Mouse (Mus musculus) C2C12 (cell line): ENCODE results near the gene Orc1. TPM values are rescaled to one million over a fixed set of nuclear protein-coding genes. Genes with fewer than 3 reads are reported as not detected.

Experiments used
- H3K27me3 ChIP-seq: one replicate; pipeline ENCODE4 v1.6.1; 2011; ENCODE audit not compliant: control insufficient read depth, insufficient read depth, insufficient read length
- H3K36me3 ChIP-seq: one replicate; pipeline ENCODE4 v1.6.1; 2011; ENCODE audit not compliant: control insufficient read depth, insufficient read depth
- H3K4me3 ChIP-seq: one replicate; pipeline ENCODE4 v1.5.1; 2011; ENCODE audit warnings: mild to moderate bottlenecking, control low read depth; ENCODE audit not compliant: poor library complexity, insufficient read depth, severe bottlenecking
- H3K79me2 ChIP-seq: one replicate; pipeline ENCODE4 v1.6.1; 2011; ENCODE audit not compliant: control insufficient read depth, insufficient read depth
- H3K79me3 ChIP-seq: one replicate; pipeline ENCODE4 v1.6.1; 2011; ENCODE audit warnings: low read depth, control low read depth
- H3ac ChIP-seq: one replicate; pipeline ENCODE3; 2011; ENCODE audit warnings: low read depth; ENCODE audit not compliant: control insufficient read depth, insufficient read length
- CEBPB ChIP-seq: IDR thresholded peaks from one replicate; pipeline ENCODE4 v1.6.1; 2011; ENCODE audit warnings: low read depth, mild to moderate bottlenecking, control low read depth, moderate library complexity
- CTCF ChIP-seq: IDR thresholded peaks from one replicate; pipeline ENCODE4 v1.5.1; 2011; ENCODE audit not compliant: control insufficient read depth, insufficient read depth, insufficient read length
- FOSL1 ChIP-seq: IDR thresholded peaks from one replicate; pipeline ENCODE4 v1.8.0; 2011; ENCODE audit warnings: mild to moderate bottlenecking, low read length; ENCODE audit not compliant: poor library complexity, insufficient read depth, severe bottlenecking
- MAX ChIP-seq: IDR thresholded peaks from one replicate; pipeline ENCODE4 v1.6.1; 2011; ENCODE audit warnings: mild to moderate bottlenecking, control low read depth
- MYOD1 ChIP-seq: IDR thresholded peaks from one replicate; pipeline ENCODE4 v1.6.1; 2011; ENCODE audit warnings: low read depth; ENCODE audit not compliant: control insufficient read depth, insufficient read length
- MYOG ChIP-seq: IDR thresholded peaks from one replicate; pipeline ENCODE4 v1.6.1; 2011; ENCODE audit not compliant: control insufficient read depth, insufficient read length; ENCODE audit errors: extremely low read depth
- USF1 ChIP-seq: IDR thresholded peaks from one replicate; pipeline ENCODE4 v1.6.1; 2011; ENCODE audit warnings: low read depth, mild to moderate bottlenecking, control low read depth, moderate library complexity
- polyA plus RNA-seq: library from polyadenylated mRNA; unstranded; fragments of >200 nt; fragmentation: generic; extraction: Trizol; gene quantifications from one replicate; pipeline ENCODE4 v1.2.1, GENCODE M21; 2012; ENCODE audit warnings: missing spikeins

The Orc1 gene
- polyA plus RNA-seq, 1 experiment, result 6.2 TPM

DNA sequence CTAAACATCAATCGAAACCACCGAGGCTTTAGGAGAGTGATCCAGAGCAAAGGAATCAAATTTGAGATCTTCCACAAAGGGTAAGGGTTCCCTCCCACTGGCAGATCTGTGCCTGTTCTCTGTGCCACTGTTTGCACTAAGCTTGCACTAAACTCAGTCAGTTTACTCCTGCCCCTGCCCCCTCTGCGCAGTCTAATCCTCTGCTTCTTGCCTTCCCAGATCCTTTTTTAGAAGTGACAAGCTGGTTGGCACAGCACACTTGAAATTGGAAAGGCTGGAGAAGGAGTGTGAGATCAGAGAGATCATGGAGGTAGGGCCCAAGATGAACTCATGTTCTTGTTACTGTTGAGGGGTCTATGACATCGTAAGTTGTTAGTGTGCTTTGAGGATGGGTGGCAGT lies 52.4 kb downstream of the Orc1 start:
- Histone ChIP-seq H3K4me3 (no peak overlapping the region), H3K27me3 (no peaks in the 10 kb centered on the region), H3K36me3 (peaks cover 76% of the 10 kb centered on the region), H3ac (no peak overlapping the region), H3K79me2 (no peaks in the 10 kb centered on the region), H3K79me3 (no peaks in the 10 kb centered on the region)
- TF ChIP-seq MYOG (no peak), USF1 (no peak), FOSL1 (no peak), CTCF (no peak), MYOD1 (no peak), CEBPB (no peak), MAX (no peak)

GRCm38 (mm10) chr4:108633703-108634102 lies 54.5 kb downstream of the Orc1 start:
- Histone ChIP-seq H3K79me2 (no peaks in the 10 kb centered on the region), H3K4me3 (no peak overlapping the region), H3K36me3 (peaks cover 73% of the 10 kb centered on the region), H3K79me3 (no peaks in the 10 kb centered on the region), H3K27me3 (no peaks in the 10 kb centered on the region), H3ac (no peak overlapping the region)
- TF ChIP-seq MYOD1, result no peak
- no peak for TF ChIP-seq FOSL1
- no peak for TF ChIP-seq MAX
- TF ChIP-seq USF1, result no peak
- no peak for TF ChIP-seq MYOG
- no peak for TF ChIP-seq CTCF
- TF ChIP-seq CEBPB, result no peak

DNA sequence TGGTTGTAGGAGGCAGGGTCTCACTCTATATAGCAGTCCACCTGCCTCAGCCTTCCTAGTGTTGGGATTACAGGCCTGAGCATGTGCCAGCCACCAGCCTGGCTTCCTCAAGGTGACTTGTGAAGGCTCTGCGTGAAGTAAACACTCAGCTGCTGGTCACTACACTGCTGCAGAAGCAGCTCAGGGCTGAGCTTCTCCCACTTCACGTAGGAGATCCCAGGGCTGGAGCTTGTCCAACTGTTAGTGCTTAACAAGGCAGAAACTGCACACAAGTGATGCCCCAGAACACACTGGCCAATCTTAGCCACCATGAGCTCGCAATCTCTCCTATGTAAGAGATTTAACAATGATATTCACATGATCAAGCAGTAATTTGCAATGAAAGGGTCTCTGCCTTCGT lies 55.5 kb downstream of the Orc1 start:
- peaks cover 64% of the 10 kb centered on the region for H3K36me3 ChIP-seq

DNA sequence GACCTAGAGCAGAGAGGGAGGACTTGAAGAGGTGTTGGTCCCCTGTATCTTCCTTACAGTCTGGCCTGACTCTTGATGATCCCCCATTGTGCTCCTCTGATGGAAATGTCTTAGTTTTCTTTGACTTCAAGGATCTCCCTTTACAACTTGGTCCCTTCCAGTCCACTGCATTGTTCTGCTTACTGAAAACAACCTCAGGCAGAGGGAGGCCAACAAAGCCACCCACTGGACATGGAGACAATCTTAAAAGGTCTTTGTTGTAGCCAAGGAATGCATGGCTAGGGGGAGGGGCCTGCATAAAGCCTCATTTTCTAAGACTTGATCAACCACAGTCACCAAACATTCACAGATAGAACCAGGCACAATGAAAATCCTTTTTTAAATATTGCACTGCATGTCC lies 55.9 kb downstream of the Orc1 start:
- H3K36me3 ChIP-seq, result peaks cover 60% of the 10 kb centered on the region

More for the DNA sequence above, 55.5 kb downstream of the Orc1 start:
- H3K79me2 ChIP-seq, result no peaks in the 10 kb centered on the region
- H3K79me3 ChIP-seq, result no peaks in the 10 kb centered on the region
- no peak overlapping the region for H3K4me3 ChIP-seq
- TF ChIP-seq CEBPB (no peak), MYOD1 (no peak), MAX (no peak), MYOG (no peak), USF1 (no peak), CTCF (no peak), FOSL1 (no peak)
- no peak overlapping the region for H3ac ChIP-seq
- H3K27me3 ChIP-seq, result no peaks in the 10 kb centered on the region

GRCm38 (mm10) chr4:108637721-108638120 lies 58.5 kb downstream of the Orc1 start:
- Histone ChIP-seq H3K36me3 (peaks cover 44% of the 10 kb centered on the region), H3ac (no peak overlapping the region), H3K79me3 (no peaks in the 10 kb centered on the region), H3K79me2 (no peaks in the 10 kb centered on the region), H3K27me3 (no peaks in the 10 kb centered on the region), H3K4me3 (no peak overlapping the region)
- TF ChIP-seq MYOG (no peak), MYOD1 (no peak), FOSL1 (no peak), MAX (no peak), USF1 (no peak), CEBPB (no peak), CTCF (no peak)

More for the DNA sequence above, 55.9 kb downstream of the Orc1 start:
- H3K79me3 ChIP-seq, result no peaks in the 10 kb centered on the region
- no peaks in the 10 kb centered on the region for H3K79me2 ChIP-seq
- H3ac ChIP-seq, result no peak overlapping the region
- no peak for TF ChIP-seq MYOG
- no peak for TF ChIP-seq MYOD1
- no peak for TF ChIP-seq USF1
- no peak for TF ChIP-seq CEBPB
- TF ChIP-seq FOSL1, result no peak
- no peak for TF ChIP-seq CTCF
- no peak for TF ChIP-seq MAX
- no peak overlapping the region for H3K4me3 ChIP-seq
- no peaks in the 10 kb centered on the region for H3K27me3 ChIP-seq

DNA sequence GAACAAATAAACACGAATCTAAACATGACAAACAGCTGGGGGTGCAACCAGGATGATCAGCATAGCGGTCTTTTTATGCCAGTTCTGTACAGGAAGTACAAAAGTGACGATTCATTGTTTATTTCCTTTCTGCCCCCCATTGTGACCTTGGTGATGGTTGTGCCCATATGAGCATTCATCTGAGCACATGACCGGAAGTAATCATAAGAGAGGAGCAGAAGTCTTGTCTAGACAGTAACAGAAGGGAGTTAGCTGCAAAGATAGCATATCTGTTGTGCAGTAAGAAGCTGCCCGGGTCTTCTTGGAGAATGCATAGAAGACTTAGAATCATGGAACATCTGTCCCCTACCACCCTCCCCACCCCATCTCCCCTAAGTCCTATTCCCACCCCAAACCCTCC lies 59.5 kb downstream of the Orc1 start:
- Histone ChIP-seq H3K79me3 (no peaks in the 10 kb centered on the region), H3K79me2 (no peaks in the 10 kb centered on the region), H3ac (no peak overlapping the region), H3K4me3 (no peak overlapping the region), H3K36me3 (peaks cover 34% of the 10 kb centered on the region), H3K27me3 (no peaks in the 10 kb centered on the region)
- TF ChIP-seq MYOD1, result no peak
- no peak for TF ChIP-seq USF1
- no peak for TF ChIP-seq FOSL1
- TF ChIP-seq CTCF, result no peak
- TF ChIP-seq MYOG, result no peak
- TF ChIP-seq MAX, result no peak
- TF ChIP-seq CEBPB, result no peak
